Mouse (Mus musculus): ENCODE measurements at regions not wholly inside any gene's neighbourhood (a gene's known extent, or its start where the extent isn't known, plus 50 kb on each side); places are given as distances from the start of the nearest gene placed in this dataset.

DNA sequence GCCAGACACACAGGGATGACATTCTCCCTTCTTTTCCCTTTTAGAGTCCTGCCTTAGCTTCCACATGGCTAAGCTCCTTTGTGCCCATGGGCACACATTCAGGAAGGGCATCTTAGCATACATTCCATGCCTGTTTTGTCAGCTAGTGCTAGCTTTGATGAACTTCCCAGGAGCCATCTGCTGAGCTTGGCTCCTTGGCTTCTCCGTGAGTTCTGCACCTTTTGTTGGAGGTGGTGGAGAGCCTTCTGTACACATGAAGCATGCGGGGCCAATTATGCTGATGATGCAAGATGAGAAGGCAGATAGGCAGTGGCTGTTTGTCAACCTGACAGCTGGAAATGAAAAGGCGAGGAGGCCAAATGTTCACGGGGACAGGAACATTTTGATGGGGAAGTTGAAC is 304.4 kb upstream of the Clnk start:
- DNase-seq (ENCODE audit: low spot score in 2 of 2) = peak in 1 of 2 experiments; percentile 20

DNA sequence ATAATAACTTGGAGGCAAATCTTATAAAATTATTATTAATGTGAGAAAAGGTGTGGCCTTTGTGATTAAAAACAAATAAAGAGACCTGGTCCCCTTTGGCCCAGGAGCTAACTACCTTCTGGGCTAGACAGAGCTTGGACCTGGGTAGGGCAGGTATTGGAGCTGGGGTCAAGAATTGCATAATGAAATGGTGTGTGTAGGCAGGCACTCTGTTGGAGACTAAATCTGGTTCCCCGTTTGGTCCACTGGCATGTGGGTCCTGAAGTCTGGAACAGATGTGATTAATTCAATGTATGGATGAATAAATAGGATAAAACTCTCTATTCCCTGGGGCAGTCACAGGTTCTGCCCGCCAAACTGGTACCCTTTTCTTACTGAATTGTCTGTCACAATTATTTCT is 301.3 kb upstream of the Clnk start:
- DNase-seq (ENCODE audit: low spot score in 2 of 2) = no peak

- no peak for DNase-seq (ENCODE audit: low spot score in 2 of 2)
These were observed 300.3 kb upstream of the Clnk start for GRCm38 (mm10) chr5:39176906-39177305.

GRCm38 (mm10) chr5:39173491-39173890 is 296.9 kb upstream of the Clnk start:
- no peak for DNase-seq (ENCODE audit: low spot score in 2 of 2)

DNA sequence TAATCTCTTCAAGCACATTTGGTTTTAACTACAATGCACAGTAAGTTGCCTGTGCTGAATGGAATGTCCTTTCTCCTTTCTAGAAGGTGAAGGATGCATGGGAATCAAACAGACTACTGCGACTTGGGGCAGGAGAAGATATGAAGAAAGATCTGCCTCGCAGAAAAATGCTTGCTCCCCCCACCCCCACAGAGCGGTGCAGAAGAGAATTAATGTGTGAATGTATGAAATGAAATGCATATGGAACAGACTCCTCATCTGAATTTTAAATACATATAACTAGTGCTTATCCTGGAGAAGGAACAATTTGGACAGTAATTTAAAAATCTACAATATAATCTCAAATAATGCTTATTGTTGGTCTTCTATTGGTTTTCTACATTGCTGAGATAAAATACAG is 283.0 kb upstream of the Clnk start:
- DNase-seq (ENCODE audit: low spot score in 2 of 2) = no peak

GRCm38 (mm10) chr5:39155763-39156162 is 279.2 kb upstream of the Clnk start:
- no peak for DNase-seq (ENCODE audit: low spot score in 2 of 2)

DNA sequence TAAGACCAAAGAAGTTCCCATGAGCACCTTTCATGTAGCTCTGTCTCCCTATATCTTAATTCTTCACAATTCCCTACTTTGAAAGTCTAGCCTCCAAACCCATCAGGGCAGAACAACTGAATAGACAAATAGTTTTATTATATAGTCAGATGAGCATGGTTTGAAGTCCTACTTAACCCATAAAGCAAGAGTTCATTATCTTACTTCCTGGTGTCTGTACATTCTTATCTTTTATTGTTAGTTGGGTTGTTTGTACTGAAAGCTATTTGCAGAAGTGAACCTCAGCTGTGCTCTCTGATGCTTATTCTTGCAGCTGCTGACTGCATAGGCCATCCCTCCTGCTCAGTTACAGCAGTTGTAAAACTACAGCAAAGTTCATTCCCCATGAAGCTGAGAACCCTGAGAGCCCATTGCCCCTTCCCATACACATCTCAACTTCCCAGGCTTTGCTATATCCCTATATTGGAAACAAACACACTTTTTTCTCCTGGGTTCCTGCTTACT is 276.7 kb upstream of the Clnk start:
- no peak for DNase-seq (ENCODE audit: low spot score in 2 of 2)

- DNase-seq (ENCODE audit: low spot score in 2 of 2) = no peak
These were observed 275.3 kb upstream of the Clnk start for GRCm38 (mm10) chr5:39151917-39152316.

DNA sequence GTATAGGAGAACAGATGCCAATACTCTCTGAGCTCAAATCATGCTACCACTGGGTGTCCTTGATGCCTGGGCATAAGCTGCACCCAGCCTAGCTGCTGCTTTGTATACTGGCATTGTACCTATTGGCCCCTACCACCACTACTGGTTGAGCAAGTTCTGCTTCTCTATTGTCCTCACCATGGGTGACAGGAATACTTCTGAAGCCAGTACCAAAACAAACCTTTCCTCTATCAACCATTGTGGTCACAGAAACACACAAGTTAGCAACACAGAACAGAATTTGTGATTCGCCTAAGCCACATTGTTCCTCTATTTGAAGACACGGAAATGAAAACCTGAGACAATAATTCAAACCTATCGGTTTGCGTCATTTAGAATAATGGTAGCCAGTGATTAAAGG is 274.3 kb upstream of the Clnk start:
- no peak for DNase-seq (ENCODE audit: low spot score in 2 of 2)

DNA sequence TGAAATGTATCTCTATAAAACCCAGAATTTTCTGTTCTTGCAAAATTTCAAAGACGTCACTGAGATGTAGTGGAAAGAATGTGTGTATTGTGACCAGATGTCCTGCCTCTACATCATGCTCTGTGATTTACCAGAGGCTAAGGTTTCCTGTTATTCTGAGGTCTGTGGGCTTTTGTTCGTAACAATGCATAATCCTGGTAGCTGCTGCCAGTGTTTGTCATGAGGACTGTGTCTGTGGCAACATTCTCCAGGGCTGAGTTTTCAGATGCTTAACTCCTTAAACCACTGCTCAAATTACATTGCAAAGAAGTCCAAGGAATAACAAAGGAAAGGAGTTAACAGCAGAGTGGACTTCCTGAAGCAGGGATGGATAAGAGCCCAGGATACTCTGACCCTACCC is 269.0 kb upstream of the Clnk start:
- peak in 1 of 2 experiments; percentile 3 for DNase-seq (ENCODE audit: low spot score in 2 of 2)

DNA sequence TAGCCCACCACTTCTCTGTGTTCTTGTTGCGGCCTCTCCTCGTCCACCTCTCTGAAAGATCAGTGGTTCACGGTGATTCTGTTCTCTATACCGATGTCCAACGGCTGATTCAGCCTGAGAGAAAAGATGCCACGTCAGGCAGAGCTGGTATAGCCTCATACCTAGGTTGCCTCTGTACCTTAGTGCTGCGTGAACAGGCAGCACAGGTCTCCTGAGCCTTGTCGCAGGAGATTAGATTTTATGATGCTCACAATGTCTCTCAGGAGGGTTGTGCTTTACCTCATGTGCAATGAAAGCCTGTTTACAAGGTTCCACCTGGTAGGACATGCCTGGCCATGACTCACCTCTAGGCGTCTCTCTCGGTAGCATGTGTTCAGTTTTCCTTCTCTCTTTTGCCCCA is 267.6 kb upstream of the Clnk start:
- DNase-seq (ENCODE audit: low spot score in 2 of 2) = no peak

DNA sequence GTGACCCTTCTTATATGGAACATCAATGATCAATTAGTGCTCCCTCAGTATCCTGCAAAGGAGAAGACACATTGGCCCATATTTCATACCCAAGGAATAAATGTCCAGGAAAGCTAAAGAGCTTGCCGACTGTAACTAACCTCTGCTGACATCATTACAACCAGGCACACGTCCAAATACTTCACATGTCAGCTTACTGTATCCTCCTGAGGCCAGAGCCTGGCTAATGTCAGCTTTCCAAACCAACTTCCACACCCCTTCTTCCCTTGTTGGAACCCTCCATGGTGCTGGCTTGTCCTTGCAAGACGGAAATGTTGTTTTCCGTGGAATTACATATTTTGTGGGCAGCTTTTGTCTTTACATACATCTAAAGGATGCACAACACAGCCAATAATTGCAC is 267.0 kb upstream of the Clnk start:
- DNase-seq (ENCODE audit: low spot score in 2 of 2) = no peak

- DNase-seq (ENCODE audit: low spot score in 2 of 2) = no peak
These were observed 261.8 kb upstream of the Clnk start for GRCm38 (mm10) chr5:39138375-39138774.

GRCm38 (mm10) chr5:39128931-39129330 is 252.3 kb upstream of the Clnk start:
- no peak for DNase-seq (ENCODE audit: low spot score in 2 of 2)

DNA sequence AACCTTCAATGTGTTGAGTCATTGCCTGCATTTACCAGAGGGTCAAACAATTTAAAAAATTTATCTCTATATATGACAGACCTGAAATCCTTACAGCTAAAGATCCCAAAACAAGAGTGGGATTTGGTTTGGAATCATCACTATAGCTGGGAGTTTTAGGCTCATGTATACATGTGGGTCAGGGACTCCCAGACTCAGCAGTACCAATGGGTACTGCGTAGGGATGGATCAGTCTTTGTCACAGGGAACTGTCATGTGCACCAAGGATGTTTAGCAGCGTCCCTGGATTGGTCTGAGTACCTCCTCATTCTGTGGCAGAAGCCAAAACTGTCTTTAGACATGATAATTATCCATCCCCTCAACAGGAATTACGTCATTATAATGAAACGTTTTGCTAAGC is 250.2 kb upstream of the Clnk start:
- DNase-seq (ENCODE audit: low spot score in 2 of 2) = no peak

- no peak for DNase-seq (ENCODE audit: low spot score in 2 of 2)
These were observed 249.7 kb upstream of the Clnk start for GRCm38 (mm10) chr5:39126270-39126691.

DNA sequence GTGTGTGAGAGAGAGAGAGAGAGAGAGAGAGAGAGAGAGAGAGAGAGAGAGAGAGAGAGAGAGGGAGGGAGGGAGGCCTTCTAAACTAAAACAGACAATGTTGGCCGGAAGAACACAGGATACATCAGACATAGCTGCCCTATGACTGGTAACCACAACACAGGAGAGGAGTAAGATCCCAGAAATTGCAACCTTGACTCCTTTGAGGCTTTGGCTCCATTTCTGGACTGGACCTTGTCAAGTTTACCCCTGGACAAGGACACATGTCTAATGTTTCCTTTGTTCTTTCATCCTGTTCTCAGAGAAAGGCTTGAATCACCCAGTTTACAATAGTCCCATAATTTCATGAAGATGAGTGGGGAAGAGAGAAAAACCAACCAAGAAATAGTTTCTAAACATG is 233.7 kb upstream of the Clnk start:
- no peak for DNase-seq (ENCODE audit: low spot score in 2 of 2)

GRCm38 (mm10) chr5:39109526-39109925 is 232.9 kb upstream of the Clnk start:
- no peak for DNase-seq (ENCODE audit: low spot score in 2 of 2)

DNA sequence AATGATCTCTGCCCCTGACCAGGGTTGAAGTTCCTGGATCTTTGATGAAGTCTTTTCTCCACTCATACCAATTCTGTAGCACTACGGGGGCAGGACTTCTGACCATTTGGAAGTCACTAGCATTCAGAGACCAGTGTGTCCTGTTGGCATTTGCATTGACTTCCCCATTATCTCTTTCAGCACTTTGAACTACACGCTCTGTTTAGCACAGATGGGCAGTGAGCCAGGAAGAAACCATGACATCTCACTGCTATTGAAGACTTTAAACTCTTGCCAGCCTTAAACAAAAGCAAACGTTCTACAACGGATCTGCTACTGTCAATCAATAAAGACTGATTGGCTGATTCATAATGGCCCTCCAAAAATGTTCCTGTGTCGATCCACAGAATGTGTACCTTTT is 222.5 kb upstream of the Clnk start:
- DNase-seq (ENCODE audit: low spot score in 2 of 2) = no peak

DNA sequence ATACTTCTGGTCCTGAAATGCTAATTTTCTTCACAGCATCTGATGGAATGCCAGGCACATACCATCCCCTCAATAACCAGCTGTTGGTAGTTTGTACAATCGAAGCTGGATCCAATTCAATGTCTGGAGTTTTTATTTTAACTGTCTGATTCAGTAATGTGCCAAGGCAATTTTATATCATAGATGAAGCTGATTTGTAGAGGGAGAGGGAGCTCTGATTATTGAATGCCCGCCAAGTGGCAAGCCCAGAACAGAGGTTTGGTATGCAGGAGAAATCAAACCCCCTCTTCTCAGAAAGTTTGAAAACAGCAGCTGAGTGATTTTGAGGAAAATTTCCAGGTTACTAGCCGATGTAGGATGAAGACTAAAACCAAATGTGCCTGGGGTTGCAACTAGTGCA is 218.3 kb upstream of the Clnk start:
- no peak for DNase-seq (ENCODE audit: low spot score in 2 of 2)

DNA sequence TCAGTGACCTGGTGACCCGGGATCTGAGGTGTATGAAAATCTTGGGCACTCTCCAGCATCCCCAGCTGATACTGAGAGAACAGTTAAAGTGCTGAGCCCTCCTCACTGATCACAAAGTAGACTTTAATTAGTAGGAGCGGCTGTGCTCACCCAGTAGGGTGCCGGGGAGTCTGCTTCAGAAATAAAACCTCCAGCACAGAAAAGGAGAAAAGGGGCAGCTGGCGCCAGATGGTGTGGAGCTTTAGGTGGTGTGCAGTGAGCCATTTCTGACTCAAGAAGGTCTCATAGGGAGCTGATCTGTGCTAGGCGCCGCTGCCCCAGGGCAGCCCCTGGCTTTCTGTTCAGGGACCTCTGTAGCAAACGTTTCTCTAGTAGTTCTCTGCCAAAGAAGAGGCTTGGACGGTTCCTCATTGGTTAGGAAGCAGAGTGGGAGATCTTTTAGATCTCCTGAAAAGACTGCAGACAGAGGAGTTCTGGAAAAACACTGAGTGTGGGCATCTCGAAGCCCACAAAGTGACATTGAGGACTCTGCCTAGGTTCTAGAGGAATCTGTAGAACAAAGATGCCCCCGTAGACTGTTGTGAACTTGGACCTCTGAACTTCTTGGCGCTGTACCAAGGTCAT is 200.1 kb upstream of the Clnk start:
- DNase-seq (ENCODE audit: low spot score in 2 of 2) = no peak

DNA sequence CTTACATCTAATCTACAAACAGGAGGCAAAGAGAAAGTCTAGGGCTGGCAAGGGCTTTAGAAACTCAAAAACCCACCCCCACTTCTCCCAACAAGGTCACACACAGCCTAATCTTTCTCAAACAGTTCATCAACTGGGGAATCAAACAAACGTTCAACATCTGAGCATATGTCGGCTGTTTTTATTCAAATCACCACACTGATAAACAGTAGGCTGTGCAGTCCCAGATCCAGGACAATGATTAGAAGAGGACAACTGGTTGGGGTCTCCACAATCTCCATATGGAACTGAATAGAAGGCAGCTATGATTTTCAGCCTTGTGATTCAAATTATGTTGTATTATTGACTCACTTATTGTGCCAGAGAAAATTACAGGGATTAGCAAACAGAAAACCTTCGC is 193.1 kb upstream of the Clnk start:
- DNase-seq (ENCODE audit: low spot score in 2 of 2) = no peak

DNA sequence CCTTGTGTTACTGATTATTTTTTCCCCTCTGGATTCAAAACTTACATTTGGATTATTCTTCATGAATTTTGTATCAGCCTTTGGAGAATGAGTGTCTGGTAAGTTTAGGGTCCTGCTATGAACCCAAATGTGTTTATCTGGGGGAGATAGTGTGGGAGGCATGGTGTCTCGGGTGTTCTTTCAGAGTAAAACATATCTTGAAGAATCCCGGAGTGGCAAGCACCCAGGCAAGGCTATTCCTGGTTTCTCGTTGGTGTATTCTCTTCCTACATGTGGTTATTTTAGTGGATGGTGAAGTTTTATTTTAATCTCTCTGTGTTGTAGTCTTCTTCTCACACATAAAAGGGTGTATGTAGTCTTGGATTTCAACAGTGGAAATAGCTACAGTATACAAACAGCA is 186.4 kb upstream of the Clnk start:
- DNase-seq (ENCODE audit: low spot score in 2 of 2) = no peak

Measured in layer of hippocampus, postnatal 14 days (tissue).